Mouse (Mus musculus) embryo, embryonic 11.5 days (tissue): ENCODE results near the gene Tmem125.
A peak's percentile ranks its signal among the peaks of the same experiment; 100 is the strongest.
"Not testable (repeated sequence)": the region's sequence is repeated elsewhere in the genome, so short reads cannot be mapped to it uniquely, and the experiment has no call there.

Source experiments
- DNase-seq: peaks from one replicate; pipeline ENCODE4 v3.0.0-alpha.2; 2012; ENCODE audit warnings: low read depth, low spot score

The Tmem125 gene

GRCm38 (mm10) chr4:118543592-118544260 is at the start of gene Tmem125:
Gene Tmem125, minus strand, starts transcription at chr4:118544044.
- DNase-seq, result peak; percentile 9

GRCm38 (mm10) chr4:118589733-118590130 is 45.9 kb upstream of the Tmem125 start:
- DNase-seq, result no peak

GRCm38 (mm10) chr4:118589053-118589732 is 45.3 kb upstream of the Tmem125 start:
- no peak for DNase-seq

GRCm38 (mm10) chr4:118582629-118583028 is 38.8 kb upstream of the Tmem125 start:
- no peak for DNase-seq

GRCm38 (mm10) chr4:118581508-118581907 is 37.7 kb upstream of the Tmem125 start:
- no peak for DNase-seq

GRCm38 (mm10) chr4:118579313-118579712 is 35.5 kb upstream of the Tmem125 start:
- no peak for DNase-seq

- peak; percentile 81 for DNase-seq
Measured at GRCm38 (mm10) chr4:118576097-118576496, 32.3 kb upstream of the Tmem125 start.

- DNase-seq, result no peak
Measured at GRCm38 (mm10) chr4:118571441-118571840, 27.6 kb upstream of the Tmem125 start.

GRCm38 (mm10) chr4:118569320-118569719 is 25.5 kb upstream of the Tmem125 start:
- DNase-seq, result no peak

- no peak for DNase-seq
Measured at GRCm38 (mm10) chr4:118568709-118569108, 24.9 kb upstream of the Tmem125 start.

- peak; percentile 61 for DNase-seq
Measured at GRCm38 (mm10) chr4:118566161-118566676, 22.4 kb upstream of the Tmem125 start.

GRCm38 (mm10) chr4:118564926-118565279 is 21.1 kb upstream of the Tmem125 start:
- DNase-seq, result no peak

- DNase-seq, result no peak
Measured at GRCm38 (mm10) chr4:118564062-118564925, 20.4 kb upstream of the Tmem125 start.

GRCm38 (mm10) chr4:118553039-118553649 is 9.3 kb upstream of the Tmem125 start:
- DNase-seq, result no peak

- DNase-seq, result peak; percentile 49
Measured at GRCm38 (mm10) chr4:118548130-118548480, 4.3 kb upstream of the Tmem125 start.

GRCm38 (mm10) chr4:118547424-118548129 is 3.7 kb upstream of the Tmem125 start:
- DNase-seq, result not testable (repeated sequence)

GRCm38 (mm10) chr4:118544441-118545127 is 740 bp upstream of the Tmem125 start:
- DNase-seq, result no peak

GRCm38 (mm10) chr4:118543158-118543530 is 700 bp downstream of the Tmem125 start:
- no peak for DNase-seq

- DNase-seq, result no peak
Measured at GRCm38 (mm10) chr4:118542510-118543157, 1.2 kb downstream of the Tmem125 start.

- DNase-seq, result no peak
Measured at GRCm38 (mm10) chr4:118539904-118540303, 3.9 kb downstream of the Tmem125 start.
